Mouse (Mus musculus) erythroblast, embryonic 14.5 days (primary cell): ENCODE data around the gene Arhgap23. TPM values are rescaled to one million over a fixed set of nuclear protein-coding genes. Genes with fewer than 3 reads are reported as not detected.

Experiments used
- H3K27me3 ChIP-seq: 2 replicates; pipeline ENCODE4 v1.6.1; 2012; ENCODE audit warnings: inconsistent platforms; ENCODE audit not compliant: control insufficient read depth
- H3K36me3 ChIP-seq: 2 replicates; pipeline ENCODE4 v1.6.1; 2012; ENCODE audit warnings: mild to moderate bottlenecking, inconsistent platforms; ENCODE audit not compliant: control insufficient read depth
- H3K4me1 ChIP-seq: 2 replicates; pipeline ENCODE4 v1.6.1; 2012; ENCODE audit warnings: inconsistent platforms; ENCODE audit not compliant: control insufficient read depth
- H3K4me3 ChIP-seq: replicated peaks from 2 replicates; pipeline ENCODE3; 2012; ENCODE audit warnings: moderate library complexity, mild to moderate bottlenecking, inconsistent platforms
- H3K9me3 ChIP-seq: 2 replicates; pipeline ENCODE4 v1.6.1; 2012; ENCODE audit warnings: low read length, inconsistent platforms, mixed read lengths; ENCODE audit not compliant: control insufficient read depth
- GATA1 ChIP-seq: IDR thresholded peaks from 2 replicates; pipeline ENCODE4 v1.6.1; 2012; ENCODE audit warnings: low read length, inconsistent platforms, mixed read lengths
- TAL1 ChIP-seq: IDR thresholded peaks from 3 replicates; pipeline ENCODE4 v1.6.1; 2012; ENCODE audit warnings: low read length, inconsistent platforms, mixed read lengths
- polyA plus RNA-seq: library from polyadenylated mRNA; stranded (reverse); fragments of >175 nt; gene quantifications from 2 replicates; pipeline ENCODE4 v1.2.3, GENCODE M21; 2012

The Arhgap23 gene
- polyA plus RNA-seq, 1 experiment, result 30.6 TPM

GRCm38 (mm10) chr11:97415712-97416636 lies 641 bp downstream of the Arhgap23 start:
- Histone ChIP-seq H3K36me3 (peaks cover 19% of the 10 kb centered on the region), H3K9me3 (no peaks in the 10 kb centered on the region), H3K4me1 (peaks cover 86% of the 10 kb centered on the region), H3K4me3 (peak overlapping the region; percentile 84), H3K27me3 (no peaks in the 10 kb centered on the region)
- TF ChIP-seq TAL1, result no peak
- no peak for TF ChIP-seq GATA1

- H3K4me3 ChIP-seq, result peak overlapping the region; percentile 84
- no peaks in the 10 kb centered on the region for H3K9me3 ChIP-seq
- TF ChIP-seq TAL1, result no peak
- TF ChIP-seq GATA1, result no peak
- H3K36me3 ChIP-seq, result peaks cover 19% of the 10 kb centered on the region
- no peaks in the 10 kb centered on the region for H3K27me3 ChIP-seq
- H3K4me1 ChIP-seq, result peaks cover 84% of the 10 kb centered on the region
These were observed 1.3 kb downstream of the Arhgap23 start for GRCm38 (mm10) chr11:97416637-97417035.

GRCm38 (mm10) chr11:97418834-97419539 lies 3.7 kb downstream of the Arhgap23 start:
- Histone ChIP-seq H3K27me3 (no peaks in the 10 kb centered on the region), H3K4me1 (peaks cover 90% of the 10 kb centered on the region), H3K9me3 (no peaks in the 10 kb centered on the region), H3K4me3 (no peak overlapping the region), H3K36me3 (peaks cover 32% of the 10 kb centered on the region)
- TF ChIP-seq TAL1, result no peak
- TF ChIP-seq GATA1, result no peak

GRCm38 (mm10) chr11:97419540-97419900 lies 4.2 kb downstream of the Arhgap23 start:
- Histone ChIP-seq H3K4me1 (peaks cover 91% of the 10 kb centered on the region), H3K36me3 (peaks cover 32% of the 10 kb centered on the region), H3K27me3 (no peaks in the 10 kb centered on the region), H3K4me3 (no peak overlapping the region), H3K9me3 (no peaks in the 10 kb centered on the region)
- no peak for TF ChIP-seq TAL1
- TF ChIP-seq GATA1, result no peak

DNA sequence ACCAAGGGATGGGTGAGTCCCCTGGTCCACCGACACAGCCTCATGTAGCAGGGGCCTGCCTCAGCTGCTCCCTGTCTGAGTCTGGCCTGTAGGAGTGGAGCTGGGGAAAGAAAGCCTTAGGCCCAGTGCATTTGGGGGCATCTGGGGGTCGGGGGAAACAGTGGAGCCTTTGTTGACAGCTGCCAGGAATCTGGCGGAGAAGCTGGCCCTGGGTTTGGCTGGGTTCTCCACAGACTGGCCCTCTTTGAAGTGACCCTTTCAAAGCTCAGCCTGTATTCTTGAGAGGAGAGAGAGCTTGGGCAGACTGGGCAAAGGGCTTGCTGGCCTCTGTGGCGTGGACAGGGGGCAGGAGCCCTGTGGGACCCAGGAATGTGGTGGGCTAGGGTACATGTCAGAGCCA lies 7.2 kb downstream of the Arhgap23 start:
- no peaks in the 10 kb centered on the region; the same call in 1 of the 2 replicates for H3K9me3 ChIP-seq
- TF ChIP-seq GATA1 (no peak), TAL1 (no peak)
- no peaks in the 10 kb centered on the region for H3K27me3 ChIP-seq
- H3K4me3 ChIP-seq, result no peak overlapping the region
- H3K4me1 ChIP-seq, result peaks cover 86% of the 10 kb centered on the region
- peaks cover 40% of the 10 kb centered on the region for H3K36me3 ChIP-seq

GRCm38 (mm10) chr11:97424092-97424692 lies 8.9 kb downstream of the Arhgap23 start:
- H3K4me1 ChIP-seq, result peaks cover 88% of the 10 kb centered on the region
- H3K36me3 ChIP-seq, result peaks cover 34% of the 10 kb centered on the region
- no peaks in the 10 kb centered on the region; the same call in 1 of the 2 replicates for H3K9me3 ChIP-seq
- H3K4me3 ChIP-seq, result peak overlapping the region; percentile 64
- TF ChIP-seq GATA1 (peak; percentile 96), TAL1 (peak; percentile 62)
- no peaks in the 10 kb centered on the region for H3K27me3 ChIP-seq

DNA sequence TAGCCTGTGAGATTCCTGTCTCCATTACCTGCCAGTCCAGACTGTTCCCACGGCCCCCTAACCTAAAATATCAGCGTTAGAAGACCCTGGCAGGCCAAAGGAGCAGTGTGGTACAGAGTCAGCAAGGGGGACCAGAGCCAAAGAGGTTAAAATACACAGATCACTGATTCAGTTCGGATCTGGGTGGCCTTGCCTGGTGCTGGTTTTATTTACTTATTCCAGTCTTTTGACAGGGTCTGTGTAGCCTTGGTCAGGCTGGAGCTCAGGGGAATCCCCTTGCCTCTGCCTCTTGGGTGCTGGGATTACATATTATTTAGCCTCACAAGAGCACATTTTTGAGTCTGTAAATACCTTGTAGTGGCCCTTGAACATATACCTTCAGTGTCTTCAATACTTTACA lies 9.5 kb downstream of the Arhgap23 start:
- TF ChIP-seq TAL1, result no peak
- no peak for TF ChIP-seq GATA1
- Histone ChIP-seq H3K27me3 (no peaks in the 10 kb centered on the region), H3K36me3 (peaks cover 34% of the 10 kb centered on the region), H3K4me3 (peak overlapping the region; percentile 64), H3K4me1 (peaks cover 88% of the 10 kb centered on the region), H3K9me3 (no peaks in the 10 kb centered on the region; the same call in 1 of the 2 replicates)

DNA sequence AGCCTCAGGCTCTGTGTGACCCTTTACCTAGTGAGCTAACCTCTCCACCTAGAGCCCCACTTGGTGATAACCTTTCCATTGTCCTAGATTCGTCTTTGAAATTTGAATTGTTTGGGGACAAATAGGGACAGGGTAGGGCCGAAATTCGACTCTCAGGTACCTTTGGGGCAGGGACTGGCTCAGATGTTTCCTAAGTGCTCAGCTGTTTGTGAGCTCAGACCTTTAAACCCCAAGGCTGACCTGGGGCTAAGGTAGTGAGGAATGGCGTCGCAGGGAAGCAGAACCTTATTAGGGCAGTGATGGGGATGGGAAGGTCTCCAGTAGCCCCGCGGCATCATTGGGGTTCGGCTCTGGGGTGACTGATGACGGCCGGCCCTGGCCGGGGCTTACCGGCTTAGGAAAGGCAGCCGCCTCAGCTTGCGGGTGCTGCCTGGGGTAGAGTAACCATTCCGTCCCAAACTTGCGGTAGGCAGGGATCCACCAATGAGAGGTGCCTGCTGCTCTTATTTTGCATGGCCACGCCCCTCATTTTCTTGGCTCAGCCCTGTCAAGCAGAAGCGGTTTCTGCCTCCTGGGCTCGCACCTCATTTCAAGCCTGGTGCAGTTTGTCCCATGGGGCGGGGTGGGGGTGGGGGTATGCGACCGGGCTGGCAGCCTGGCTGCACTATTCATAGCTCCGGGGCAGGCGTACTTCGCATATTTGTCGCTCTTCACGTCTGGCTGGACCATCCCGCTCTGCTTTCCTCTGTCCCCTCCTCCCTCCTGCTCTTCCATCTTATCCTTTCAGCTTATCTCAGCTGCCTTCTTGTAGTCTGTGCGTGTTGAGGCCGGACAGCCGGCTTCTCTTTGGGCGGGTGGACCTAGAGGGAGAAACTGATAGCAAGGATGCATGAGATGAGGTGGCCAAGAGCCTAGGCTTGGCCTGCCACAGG lies 12.7 kb downstream of the Arhgap23 start:
- Histone ChIP-seq H3K9me3 (no peaks in the 10 kb centered on the region; the same call in 1 of the 2 replicates), H3K4me3 (peak overlapping the region; percentile 74), H3K27me3 (no peaks in the 10 kb centered on the region), H3K36me3 (peaks cover 31% of the 10 kb centered on the region), H3K4me1 (peaks cover 86% of the 10 kb centered on the region)
- TF ChIP-seq TAL1 (peak; percentile 79), GATA1 (peak; percentile 92)
